Mouse (Mus musculus) lung, postnatal 4 days (tissue): ENCODE results near the gene Shroom3.

Experiments
- DNase-seq, 2 experiments: peaks; one replicate each; pipeline ENCODE4 v3.0.0; 2021

Shroom3 gene

GRCm38 (mm10) chr5:92683351-92683807, at the start of gene Shroom3:
Gene Shroom3, plus strand, starts transcription at chr5:92683435.
- peak; percentile 35 to 53 for DNase-seq

GRCm38 (mm10) chr5:92633526-92633925, 49.7 kb upstream of the Shroom3 start:
- DNase-seq = no peak

- no peak for DNase-seq
Measured at GRCm38 (mm10) chr5:92634916-92635315, 48.3 kb upstream of the Shroom3 start.

- no peak for DNase-seq
Measured at GRCm38 (mm10) chr5:92635891-92636290, 47.3 kb upstream of the Shroom3 start.

- DNase-seq = no peak
Measured at GRCm38 (mm10) chr5:92640861-92641260, 42.4 kb upstream of the Shroom3 start.

GRCm38 (mm10) chr5:92656256-92656655, 27.0 kb upstream of the Shroom3 start:
- peak; percentile 56 to 75 for DNase-seq

GRCm38 (mm10) chr5:92664321-92664720, 18.9 kb upstream of the Shroom3 start:
- no peak for DNase-seq

- DNase-seq = no peak
Measured at GRCm38 (mm10) chr5:92666860-92667259, 16.4 kb upstream of the Shroom3 start.

GRCm38 (mm10) chr5:92674859-92675573, 8.2 kb upstream of the Shroom3 start, which contains the start of gene Ccdc158:
Gene Ccdc158, minus strand, starts transcription at chr5:92675271.
- DNase-seq = peak; percentile 86 to 90

- no peak for DNase-seq
Measured at GRCm38 (mm10) chr5:92675574-92675920, 7.7 kb upstream of the Shroom3 start.

- DNase-seq = peak in 1 of 2 experiments; percentile 51
Measured at GRCm38 (mm10) chr5:92679441-92679840, 3.8 kb upstream of the Shroom3 start.

GRCm38 (mm10) chr5:92681861-92682260, 1.4 kb upstream of the Shroom3 start:
- DNase-seq = no peak

- peak; percentile 30 to 49 for DNase-seq
Measured at GRCm38 (mm10) chr5:92682621-92683348, 450 bp upstream of the Shroom3 start.

GRCm38 (mm10) chr5:92683871-92684475, 738 bp downstream of the Shroom3 start:
- no peak for DNase-seq

GRCm38 (mm10) chr5:92684715-92685460, 1.7 kb downstream of the Shroom3 start:
- peak in 1 of 2 experiments; percentile 44 for DNase-seq

- DNase-seq = no peak
Measured at GRCm38 (mm10) chr5:92688124-92688523, 4.9 kb downstream of the Shroom3 start.

GRCm38 (mm10) chr5:92688569-92688968, 5.3 kb downstream of the Shroom3 start:
- no peak for DNase-seq

- peak; percentile 53 to 81 for DNase-seq
Measured at GRCm38 (mm10) chr5:92692206-92693007, 9.2 kb downstream of the Shroom3 start.

- no peak for DNase-seq
Measured at GRCm38 (mm10) chr5:92693744-92694143, 10.5 kb downstream of the Shroom3 start.

- peak in 1 of 2 experiments; percentile 37 for DNase-seq
Measured at GRCm38 (mm10) chr5:92694316-92694995, 11.2 kb downstream of the Shroom3 start.

GRCm38 (mm10) chr5:92698131-92698836, 15.0 kb downstream of the Shroom3 start:
- no peak for DNase-seq
